In the genomic region with DNA sequence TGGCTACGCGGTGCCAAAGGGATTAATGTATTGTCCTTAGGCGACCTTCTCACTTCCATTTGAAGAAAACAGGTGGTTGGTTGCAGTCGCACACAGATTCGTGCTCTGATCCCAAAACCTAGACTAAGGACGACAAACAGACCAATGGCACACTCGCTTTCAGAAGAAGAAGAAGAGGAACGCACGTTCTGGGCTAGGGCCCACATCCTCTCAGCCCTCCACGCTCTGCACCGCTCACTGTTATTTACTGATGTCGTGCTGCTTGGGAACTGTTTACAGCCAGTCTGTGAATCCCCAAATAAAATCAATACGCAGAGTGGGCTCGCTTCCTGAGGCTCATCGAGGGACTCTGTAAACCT, we compare ENCODE assay signal across 8 mouse cellular contexts. TPM values are rescaled to one million over a fixed set of nuclear protein-coding genes. Genes with fewer than 3 reads are reported as not detected.
DNase-seq lines count a peak whose midpoint lies in the region; ATAC-seq and TF ChIP-seq lines count a peak whose summit lies in the region.

No protein-coding gene starts in this region.

- H3K9ac ChIP-seq in heart, embryonic 12.5 days = no peak overlapping the region
- H3K9ac ChIP-seq in forebrain, embryonic 16.5 days (replicated peaks; ENCODE audit: low read depth, low read length) = no peak overlapping the region
- H3K9ac ChIP-seq in liver, postnatal 0 days (replicated peaks) = no peak overlapping the region; the same call in 1 of the 2 replicates

- no peaks in the 10 kb centered on the region for H3K36me3 ChIP-seq in heart, embryonic 12.5 days
- no peaks in the 10 kb centered on the region for H3K36me3 ChIP-seq in E14TG2a.4 (ENCODE audit: insufficient read depth, low read length)
- no peaks in the 10 kb centered on the region for H3K36me3 ChIP-seq in forebrain, embryonic 16.5 days (ENCODE audit: control insufficient read depth, insufficient read depth)
- no peaks in the 10 kb centered on the region for H3K36me3 ChIP-seq in liver, postnatal 0 days (replicated peaks; ENCODE audit: insufficient read depth, low read length)

- ATAC-seq in heart, embryonic 12.5 days (ENCODE audit: insufficient number of reproducible peaks, low FRiP score) = no peak
- ATAC-seq in forebrain, embryonic 16.5 days = 0 out of 2 replicates have a peak, but pooled peaks have one; percentile 10
- ATAC-seq in liver, postnatal 0 days = peak; percentile 43

- H3K27ac ChIP-seq in heart, embryonic 12.5 days (ENCODE audit: poor library complexity, severe bottlenecking) = no peak overlapping the region
- no peak overlapping the region for H3K27ac ChIP-seq in forebrain, embryonic 16.5 days (ENCODE audit: low read length)
- peak overlapping the region; percentile 86 for H3K27ac ChIP-seq in liver, postnatal 0 days (ENCODE audit: low read depth)

- H3K4me3 ChIP-seq in heart, embryonic 12.5 days = peak overlapping the region; percentile 45
- H3K4me3 ChIP-seq in E14TG2a.4 (replicated peaks; ENCODE audit: low read length) = peak overlapping the region; percentile 66
- H3K4me3 ChIP-seq in forebrain, embryonic 16.5 days (replicated peaks; ENCODE audit: low read length) = peak overlapping the region; percentile 29
- peak overlapping the region; percentile 25 for H3K4me3 ChIP-seq in liver, postnatal 0 days (ENCODE audit: low read depth, low read length)

- peak overlapping the region; percentile 81 for H3K4me2 ChIP-seq in heart, embryonic 12.5 days
- peak overlapping the region; percentile 48 for H3K4me2 ChIP-seq in forebrain, embryonic 16.5 days (ENCODE audit: low read length)
- peak overlapping the region; percentile 66 for H3K4me2 ChIP-seq in liver, postnatal 0 days (ENCODE audit: low read depth, low read length)

- DNase-seq in heart, adult 18-20 months = no peak
- no peak for DNase-seq in liver, postnatal 0 days
- DNase-seq in urinary bladder, adult 18-20 months (ENCODE audit: low spot score in 2 of 2) = no peak
- DNase-seq in right cerebral cortex, postnatal 36 days (ENCODE audit: low spot score in 2 of 2) = no peak
- DNase-seq in layer of hippocampus, adult 9-11 months = no peak

- H3K27me3 ChIP-seq in heart, embryonic 12.5 days (replicated peaks) = no peaks in the 10 kb centered on the region
- H3K27me3 ChIP-seq in E14TG2a.4 (ENCODE audit: insufficient read depth, low read length) = peaks cover 13% of the 10 kb centered on the region
- H3K27me3 ChIP-seq in forebrain, embryonic 16.5 days (replicated peaks; ENCODE audit: control insufficient read depth, insufficient read depth, low read length) = no peaks in the 10 kb centered on the region
- H3K27me3 ChIP-seq in liver, postnatal 0 days (ENCODE audit: insufficient read depth, low read length) = no peaks in the 10 kb centered on the region

- H3K9me3 ChIP-seq in heart, embryonic 12.5 days (replicated peaks) = no peaks in the 10 kb centered on the region
- H3K9me3 ChIP-seq in E14TG2a.4 (ENCODE audit: low read length) = no peaks in the 10 kb centered on the region
- no peaks in the 10 kb centered on the region for H3K9me3 ChIP-seq in forebrain, embryonic 16.5 days (ENCODE audit: control insufficient read depth, low read length)
- no peaks in the 10 kb centered on the region for H3K9me3 ChIP-seq in liver, postnatal 0 days (ENCODE audit: low read length)

- TF ChIP-seq CTCF in E14TG2a.4 (conservative IDR thresholded peaks at IDR 0.05; ENCODE audit: low read length) = no peak
- TF ChIP-seq CTCF in liver, postnatal 0 days (IDR thresholded peaks at IDR 0.05; ENCODE audit: low read depth) = no peak

- no peak for TF ChIP-seq EP300 in liver, postnatal 0 days (IDR thresholded peaks at IDR 0.05; ENCODE audit: low read depth)

- 0 out of 2 replicates have a peak, but pooled peaks cover 5% of the 10 kb centered on the region for H3K4me1 ChIP-seq in heart, embryonic 12.5 days (replicated peaks)
- H3K4me1 ChIP-seq in E14TG2a.4 (replicated peaks; ENCODE audit: low read depth, low read length) = peaks cover 16% of the 10 kb centered on the region
- peaks cover 7% of the 10 kb centered on the region; the same call in 1 of the 2 replicates for H3K4me1 ChIP-seq in forebrain, embryonic 16.5 days (replicated peaks; ENCODE audit: control insufficient read depth, insufficient read depth, low read length)
- H3K4me1 ChIP-seq in liver, postnatal 0 days (ENCODE audit: insufficient read depth) = no peaks in the 10 kb centered on the region

- WGBS in heart, embryonic 12.5 days = 31% methylated on average over 15 of the region's 15 CpGs
- 22% methylated on average over 15 of the region's 15 CpGs for WGBS in forebrain, embryonic 16.5 days
- 17% methylated on average over 15 of the region's 15 CpGs for WGBS in liver, postnatal 0 days (ENCODE audit: insufficient replicate concordance)

RNA-seq across cellular contexts. Expression of gene Map2k6, which starts 18.6 kb away (rescaled TPM):
- polyA plus RNA-seq in heart, embryonic 12.5 days (2016; fragmentation: Nextera tagmentation; extraction: Ambion mirVana) = 13.7 and 17.4 TPM in 2 replicates
- total RNA-seq in heart, adult 18-20 months (2021) = 1 to 10 TPM; 4.2 to 5.8 TPM
- polyA plus RNA-seq in forebrain, embryonic 16.5 days (2015; fragmentation: Nextera tagmentation; extraction: Ambion mirVana) = 44.7 and 51.7 TPM in 2 replicates
- polyA plus RNA-seq in liver, postnatal 0 days (2015; fragmentation: Nextera tagmentation; extraction: Ambion mirVana) = 3.7 and 4.2 TPM in 2 replicates

RNA-seq across cellular contexts. Expression of gene Abca5, which starts 42.8 kb away (rescaled TPM):
- 2.6 TPM in 2 replicates for polyA plus RNA-seq in heart, embryonic 12.5 days (2016; fragmentation: Nextera tagmentation; extraction: Ambion mirVana)
- total RNA-seq in heart, adult 18-20 months (2021) = 1 to 10 TPM; 7.2 to 9.7 TPM
- polyA plus RNA-seq in forebrain, embryonic 16.5 days (2015; fragmentation: Nextera tagmentation; extraction: Ambion mirVana) = 8.2 and 8.4 TPM in 2 replicates
- polyA plus RNA-seq in liver, postnatal 0 days (2015; fragmentation: Nextera tagmentation; extraction: Ambion mirVana) = 1.0 and 2.3 TPM in 2 replicates
